Mouse (Mus musculus): ENCODE measurements around the gene Zglp1.

Gene Zglp1

DNA sequence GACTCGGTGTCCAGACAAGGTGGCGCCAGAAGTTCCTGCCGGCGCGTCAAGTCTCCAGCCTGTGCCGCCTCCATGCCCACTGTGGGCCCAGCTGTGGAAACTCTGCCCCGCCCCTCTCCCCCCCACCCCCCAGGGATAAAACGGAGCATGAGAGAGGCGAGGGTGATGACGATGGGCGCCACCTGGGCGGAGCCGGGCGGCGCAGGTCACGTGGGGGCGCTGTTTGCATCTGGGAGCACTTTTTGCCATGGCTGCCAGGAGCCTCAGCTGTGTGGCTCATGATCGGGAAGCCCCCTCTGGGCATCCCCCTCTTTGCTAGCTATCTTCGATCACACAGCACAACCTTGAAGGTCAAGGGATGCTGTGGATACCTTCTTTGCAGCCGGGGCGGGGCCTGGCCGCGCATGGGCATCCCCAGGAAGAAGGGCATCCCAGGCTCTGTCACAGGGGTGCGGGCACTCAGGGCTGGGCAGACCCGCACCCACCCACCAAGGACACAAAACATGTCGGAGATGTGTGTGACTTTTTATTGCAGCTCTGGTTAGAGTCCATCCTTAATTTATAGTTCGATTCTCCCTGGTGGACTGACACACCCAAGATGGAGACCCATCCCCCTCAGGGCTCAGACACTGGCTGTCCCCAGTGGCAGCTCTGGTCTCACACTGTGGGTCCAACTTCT is at the start of gene Zglp1:
Gene Zglp1 (minus strand): TSS at position 88 of the 679 bp plus-strand sequence.
- DNase-seq (ENCODE audit: low read depth, low spot score): no peak

DNA sequence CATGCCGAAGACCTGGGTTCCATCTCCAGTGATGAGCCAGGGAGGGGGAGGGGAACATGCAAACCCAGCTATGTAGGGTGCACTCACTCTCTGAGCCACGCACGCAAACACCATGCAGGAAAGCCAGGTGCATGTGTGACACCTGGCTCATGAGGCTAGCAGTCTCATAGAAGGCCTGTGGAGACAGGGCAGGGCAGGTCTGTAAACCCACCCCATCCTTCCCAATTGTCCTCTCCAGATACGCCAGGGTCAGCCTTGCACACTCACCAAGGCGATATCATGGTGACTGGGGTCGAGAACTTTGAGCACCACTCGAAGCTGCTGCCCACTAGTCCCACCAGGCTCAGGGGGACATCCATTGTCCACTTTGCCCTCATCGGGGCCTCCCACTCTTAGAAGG is 48.2 kb upstream of the Zglp1 start:
- no peak for DNase-seq (ENCODE audit: low read depth, low spot score)

DNA sequence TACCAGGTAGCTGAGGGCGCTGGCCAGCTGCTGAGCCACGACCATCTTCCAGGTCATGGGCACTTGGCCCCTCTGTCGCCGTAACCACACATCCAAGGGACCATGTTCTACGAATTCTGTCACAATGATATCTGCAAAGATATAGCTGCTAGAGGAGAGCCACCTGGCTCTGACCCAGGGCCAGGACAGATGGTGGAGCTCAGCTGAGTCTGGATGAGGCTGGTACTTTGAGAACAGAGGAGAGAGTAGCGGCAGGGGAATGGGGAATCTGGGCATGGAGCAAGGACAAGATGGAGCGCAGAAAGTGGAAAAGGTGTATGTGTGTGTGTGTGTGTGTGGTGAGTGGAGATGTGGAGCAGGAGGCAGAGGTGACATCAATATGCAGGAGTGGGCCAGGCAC is 47.3 kb upstream of the Zglp1 start:
- DNase-seq (ENCODE audit: low read depth, low spot score): no peak

DNA sequence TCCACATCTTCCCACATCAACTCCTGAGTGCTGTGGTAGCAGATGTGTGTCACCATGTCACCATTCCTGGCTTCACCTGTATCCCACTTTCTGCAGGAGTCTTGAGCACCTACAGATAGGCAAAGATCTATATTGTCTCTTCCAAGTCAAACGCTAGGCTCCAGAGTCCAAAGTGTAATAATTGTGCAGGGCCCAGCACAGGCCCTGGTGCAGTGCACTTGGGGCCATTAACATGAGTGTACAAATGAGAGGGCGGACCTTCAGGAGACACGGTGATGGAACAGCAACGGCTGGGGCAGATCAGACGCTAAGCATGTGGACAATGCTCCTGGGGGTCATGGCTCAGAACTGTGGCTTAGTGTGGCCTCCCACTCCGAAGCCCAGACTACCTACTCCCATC is 46.9 kb upstream of the Zglp1 start:
- no peak for DNase-seq (ENCODE audit: low read depth, low spot score)

DNA sequence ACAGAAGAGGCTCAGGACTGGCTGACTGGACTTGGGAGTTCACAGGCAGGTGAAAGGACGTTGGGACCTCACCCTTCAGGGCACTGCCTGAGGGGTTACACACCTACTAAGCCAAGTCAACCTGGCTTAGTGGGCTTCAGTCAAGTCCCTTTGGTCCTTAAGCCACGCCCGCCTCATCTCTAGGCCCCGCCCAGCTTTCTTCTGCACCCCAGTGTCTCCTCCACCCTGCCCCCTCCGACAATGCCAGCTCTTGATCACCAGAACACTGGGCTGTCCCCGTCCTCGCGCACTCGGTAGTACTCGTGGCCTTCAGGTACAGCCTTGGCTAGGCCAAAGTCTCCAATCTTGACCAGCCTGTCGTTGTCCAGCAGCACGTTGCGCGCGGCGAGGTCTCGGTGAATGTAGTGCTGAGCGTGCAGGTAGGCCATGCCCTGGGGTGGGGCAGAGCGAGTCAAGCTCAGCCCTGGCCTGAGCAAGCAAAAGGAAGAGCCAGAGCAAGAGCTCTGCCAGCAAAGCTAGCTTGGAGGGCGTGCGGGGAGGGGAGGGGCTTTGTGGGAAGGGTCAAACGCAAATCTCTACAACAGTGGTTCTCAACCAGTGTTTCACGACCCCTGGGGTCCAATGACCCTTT is 40.8 kb upstream of the Zglp1 start:
- DNase-seq (ENCODE audit: low read depth, low spot score): peak; percentile 36

DNA sequence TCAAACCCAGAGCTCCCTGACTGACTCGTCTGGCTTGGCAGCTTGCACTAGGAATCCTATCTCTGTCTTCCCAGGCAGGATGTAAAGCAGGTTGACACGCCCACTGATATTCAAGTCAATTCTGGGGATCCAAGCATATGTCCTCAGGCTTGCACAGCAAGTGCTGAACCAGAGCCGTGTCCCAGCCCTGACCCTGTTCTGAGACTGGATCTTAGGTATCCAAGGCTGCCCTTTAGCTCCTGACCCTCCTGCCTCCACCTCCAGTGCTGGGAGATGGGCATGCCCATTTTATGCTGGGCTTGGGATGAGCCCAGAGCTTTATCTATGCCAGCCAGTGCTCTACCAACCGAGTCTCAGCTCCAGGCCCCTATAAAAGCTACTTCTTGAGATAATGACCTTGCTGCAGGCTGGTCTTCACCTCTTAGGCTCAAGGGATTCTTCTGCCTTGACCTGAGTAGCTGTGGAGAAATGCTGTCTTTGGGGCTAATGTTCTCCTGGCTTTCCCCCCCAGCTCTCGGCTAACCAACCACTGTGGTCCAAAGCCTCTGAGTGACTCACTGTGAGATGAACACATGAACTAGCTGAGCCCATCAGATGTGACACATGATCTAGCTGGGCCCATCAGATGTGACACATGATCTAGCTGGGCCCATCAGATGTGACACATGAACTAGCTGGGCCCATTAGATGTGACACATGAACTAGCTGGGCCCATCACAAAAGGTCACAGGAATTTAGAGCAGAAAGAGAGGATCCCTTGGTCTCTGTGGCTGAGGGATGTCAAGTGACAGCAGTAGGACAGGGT is 39.1 kb upstream of the Zglp1 start:
- no peak for DNase-seq (ENCODE audit: low read depth, low spot score)

DNA sequence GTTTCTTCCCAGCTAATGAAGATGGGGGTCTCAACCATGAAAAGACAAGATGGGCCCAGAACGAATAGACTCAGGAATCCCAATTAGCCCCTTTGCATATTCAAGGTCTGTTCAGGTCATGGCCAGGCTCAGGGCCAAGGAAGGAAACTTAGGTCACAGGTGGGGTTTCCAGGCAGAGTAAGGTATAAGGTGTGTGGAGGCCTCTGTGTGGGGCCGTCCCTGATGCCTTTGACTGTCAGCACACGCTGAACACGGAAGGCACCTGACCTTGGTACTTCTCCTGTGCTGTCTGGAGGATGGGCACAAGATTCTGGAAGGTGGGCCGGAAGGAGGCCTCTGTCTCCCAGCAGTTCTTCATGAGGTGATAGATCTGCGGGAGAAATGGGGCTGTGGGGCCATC is 37.9 kb upstream of the Zglp1 start:
- no peak for DNase-seq (ENCODE audit: low read depth, low spot score)

DNA sequence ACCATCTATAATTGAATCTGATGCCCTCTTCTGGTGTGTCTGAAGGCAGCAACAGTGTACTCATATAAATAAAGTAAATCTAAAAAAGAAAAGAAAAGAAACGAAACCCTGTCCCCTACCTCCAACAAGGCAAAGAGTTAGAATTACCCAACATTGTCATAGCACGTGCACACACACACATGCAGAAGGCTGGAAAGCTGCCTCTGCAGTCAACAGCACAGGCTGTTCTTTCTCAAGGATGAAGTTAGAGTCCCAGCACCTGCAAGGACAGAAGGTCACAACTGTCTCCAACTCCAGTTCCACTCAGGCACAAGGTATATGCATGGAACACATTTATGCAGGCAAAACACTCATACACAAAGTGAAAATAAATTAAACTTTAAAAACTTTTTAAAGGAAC is 35.2 kb upstream of the Zglp1 start:
- no peak for DNase-seq (ENCODE audit: low read depth, low spot score)

DNA sequence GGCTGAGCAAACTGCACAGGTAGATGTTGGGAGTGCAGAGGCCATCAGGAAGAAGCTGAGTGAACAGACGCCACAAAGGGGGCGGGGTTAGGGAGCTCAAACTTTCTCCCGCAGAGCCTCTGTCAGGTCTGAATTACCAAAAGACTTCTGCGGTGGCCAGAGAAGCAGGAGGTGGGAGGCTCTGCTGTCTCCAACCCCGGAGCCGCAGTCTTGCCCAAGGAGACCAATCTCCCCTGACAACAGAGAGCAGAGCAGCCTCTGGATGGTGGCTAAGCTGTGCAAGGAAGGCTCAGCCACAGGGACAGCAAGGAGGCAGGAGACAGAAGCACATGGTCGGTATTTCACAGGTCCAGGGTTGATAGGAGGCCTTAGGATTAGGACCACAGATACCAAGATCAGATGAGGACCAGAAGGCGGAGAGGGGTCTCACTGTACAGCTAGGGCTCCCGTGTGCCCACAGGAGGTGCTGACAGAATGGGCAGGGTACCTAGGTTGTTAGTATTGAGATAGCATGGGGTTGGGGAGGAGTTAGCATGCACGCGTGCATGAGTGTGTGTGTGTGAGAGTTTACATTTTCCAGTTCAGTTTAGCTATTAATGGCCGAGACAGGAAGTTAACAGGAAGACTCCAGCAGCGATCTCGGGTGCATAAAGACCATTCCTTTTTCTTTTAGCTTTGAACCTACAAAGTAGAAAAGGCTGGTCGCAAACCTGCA is 33.7 kb upstream of the Zglp1 start:
- DNase-seq (ENCODE audit: low read depth, low spot score): no peak

DNA sequence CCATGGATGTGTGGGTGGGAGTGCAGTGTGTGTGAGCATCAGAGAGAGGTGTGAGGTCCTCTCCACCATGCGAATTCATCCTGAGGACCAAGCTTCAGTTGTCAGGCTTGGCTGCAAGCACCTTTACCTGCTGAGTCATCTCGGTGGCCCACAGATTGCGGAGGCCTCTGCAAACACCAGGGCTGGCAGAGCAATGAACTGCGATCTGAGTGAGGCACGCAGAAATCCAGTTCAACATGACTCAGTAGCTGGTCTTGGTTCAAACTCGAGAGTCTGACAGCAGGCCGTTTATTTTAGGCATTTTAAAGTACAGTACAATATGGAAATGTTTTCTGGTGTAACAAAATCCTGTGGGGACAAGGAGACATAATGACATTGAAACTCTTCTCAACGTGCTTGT is 30.9 kb upstream of the Zglp1 start:
- no peak for DNase-seq (ENCODE audit: low read depth, low spot score)

DNA sequence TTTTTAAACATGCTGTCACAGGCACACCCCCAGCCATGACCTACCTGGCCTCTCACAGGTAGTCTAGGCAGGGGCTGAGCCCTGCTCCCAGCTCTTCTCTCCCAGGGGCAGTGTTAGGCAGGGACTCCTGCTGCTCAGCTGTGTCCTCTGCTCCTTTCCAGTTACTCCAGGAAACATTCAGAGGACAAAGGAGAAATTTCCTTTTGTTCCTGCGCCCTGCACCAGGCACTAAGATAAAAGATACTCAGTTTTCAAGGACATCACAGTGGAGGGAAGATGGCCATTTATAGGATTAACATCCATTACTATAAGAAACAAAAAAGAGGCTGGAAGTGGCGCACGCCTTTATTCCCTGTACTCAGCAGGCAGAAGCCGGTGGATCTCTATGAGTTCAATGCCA is 29.1 kb upstream of the Zglp1 start:
- DNase-seq (ENCODE audit: low read depth, low spot score): peak; percentile 60

DNA sequence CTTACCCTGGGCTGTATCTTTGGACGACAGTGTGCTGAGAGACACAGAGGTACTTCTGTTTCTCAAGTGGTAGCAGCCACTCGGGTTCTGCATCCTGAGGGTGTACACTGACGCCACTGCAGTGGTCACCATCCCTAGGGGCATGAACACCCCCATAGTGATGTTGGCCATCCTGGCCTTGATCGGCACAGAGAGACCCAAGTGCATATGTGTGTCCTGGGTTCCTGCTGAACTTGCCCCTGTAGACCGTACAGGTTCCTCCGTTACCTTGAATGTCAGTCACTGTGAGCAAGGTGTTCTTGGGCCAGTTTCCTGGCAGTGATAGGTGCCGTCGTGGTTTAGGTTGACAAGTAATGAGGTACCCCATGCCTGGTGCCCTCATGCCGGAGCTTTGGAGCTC is 26.5 kb upstream of the Zglp1 start:
- DNase-seq (ENCODE audit: low read depth, low spot score): no peak

DNA sequence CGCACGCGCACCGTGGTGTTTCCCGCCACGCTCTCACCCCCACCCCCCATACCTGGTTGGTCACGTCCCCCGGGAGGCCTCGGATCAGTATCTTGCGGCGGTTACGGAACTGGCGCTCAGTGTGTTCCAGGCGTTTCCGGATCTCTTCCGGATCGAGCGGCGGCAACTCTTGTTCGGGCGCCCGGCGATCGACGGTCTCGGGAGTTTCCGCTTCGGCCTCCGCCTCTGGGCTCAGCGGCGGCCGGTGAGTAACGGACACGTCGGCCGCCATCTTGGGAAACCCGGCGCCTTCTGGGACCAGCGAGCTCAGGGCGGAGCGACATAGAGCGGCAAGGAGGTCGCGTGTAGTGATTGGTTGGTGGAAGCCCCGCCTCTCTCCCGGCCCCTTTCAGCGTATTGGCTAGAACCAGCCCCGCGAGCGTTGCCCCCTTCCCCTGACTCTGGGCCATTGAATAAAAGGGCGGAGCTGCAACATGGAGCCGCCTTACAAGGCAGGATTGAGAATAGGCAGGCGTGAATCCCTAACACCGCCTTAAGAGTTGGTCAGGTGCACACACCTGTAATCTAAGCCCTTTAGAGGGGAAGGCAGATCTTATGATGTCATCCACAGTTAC is 24.9 kb upstream of the Zglp1 start, which contains the start of the genes Gm38431 and Raver1:
Gene Gm38431 (minus strand): TSS at position 291 of the 614 bp plus-strand sequence.
Gene Raver1 (minus strand): TSS at position 302 of the 614 bp plus-strand sequence.
- DNase-seq (ENCODE audit: low read depth, low spot score): peak; percentile 98

DNA sequence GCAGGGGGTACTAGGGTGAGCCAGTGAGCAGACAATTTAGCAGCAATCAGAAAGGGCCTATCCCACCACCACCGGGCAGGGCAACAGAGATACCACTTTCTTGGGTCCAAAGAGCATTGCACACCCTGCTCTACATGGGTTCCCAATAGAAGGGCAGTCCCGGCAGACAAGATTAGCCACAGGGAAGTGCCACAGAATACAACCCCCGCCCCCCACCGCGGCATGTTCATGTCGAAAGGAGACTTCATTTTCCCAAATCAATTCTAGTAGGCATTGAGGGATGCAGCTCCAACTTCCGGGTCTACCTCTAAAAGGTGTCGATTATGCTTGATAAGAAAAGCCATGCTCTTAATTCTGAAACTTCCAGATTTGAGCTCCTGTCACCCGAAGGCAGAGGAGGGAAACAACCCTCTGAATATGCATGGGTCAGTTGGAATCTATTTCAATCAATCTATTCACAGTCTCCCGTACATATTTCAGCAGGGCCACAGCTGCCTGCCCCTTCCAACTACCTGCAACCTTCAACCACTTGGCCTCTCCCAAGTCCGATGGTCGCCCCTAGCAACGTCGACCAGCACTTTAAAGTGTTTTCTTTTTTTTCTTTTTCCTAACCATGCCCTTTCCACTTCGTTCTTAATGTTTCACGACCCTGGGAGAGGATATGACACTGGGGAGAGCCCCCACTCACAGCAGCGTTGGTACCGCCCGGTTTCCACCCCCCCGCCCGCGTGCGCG is 24.2 kb upstream of the Zglp1 start:
- DNase-seq (ENCODE audit: low read depth, low spot score): no peak

DNA sequence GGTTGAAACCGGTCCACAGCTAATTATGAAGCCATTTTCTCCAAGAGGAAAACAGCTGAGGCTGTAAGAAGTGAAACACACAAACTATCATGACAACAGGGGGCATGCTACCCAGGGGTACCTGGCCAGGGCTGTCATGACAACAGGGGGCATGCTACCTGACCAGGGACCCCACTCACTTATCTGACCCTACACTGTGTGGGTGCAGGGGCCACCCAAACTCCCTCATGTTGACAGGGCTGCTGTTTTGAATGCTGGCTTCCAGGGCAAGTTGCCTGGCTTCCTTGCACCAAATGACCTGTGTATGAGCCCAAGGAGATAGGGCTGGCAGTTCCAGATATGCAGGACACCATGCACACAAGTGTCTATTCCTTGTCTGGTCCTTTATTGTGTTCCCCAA is 23.6 kb upstream of the Zglp1 start:
- no peak for DNase-seq (ENCODE audit: low read depth, low spot score)

DNA sequence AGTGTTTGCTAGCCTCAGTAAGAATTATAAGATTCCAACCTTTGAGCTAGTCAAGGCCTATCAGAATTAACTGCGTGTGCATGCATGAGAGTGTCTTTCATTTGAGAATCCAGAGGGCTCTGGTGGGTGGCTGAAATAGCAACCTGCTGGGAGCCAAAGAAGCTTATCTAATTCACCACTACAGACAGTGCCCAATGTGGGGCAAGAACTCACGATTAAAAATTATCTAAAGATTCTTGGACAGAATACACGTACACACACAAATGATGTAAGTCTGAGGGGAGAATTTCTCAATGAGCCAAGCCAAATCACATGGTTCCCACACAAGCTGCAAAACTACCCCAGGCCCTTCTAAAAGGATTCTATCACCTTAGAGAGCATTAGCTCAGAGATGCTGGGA is 16.4 kb upstream of the Zglp1 start:
- DNase-seq (ENCODE audit: low read depth, low spot score): no peak

DNA sequence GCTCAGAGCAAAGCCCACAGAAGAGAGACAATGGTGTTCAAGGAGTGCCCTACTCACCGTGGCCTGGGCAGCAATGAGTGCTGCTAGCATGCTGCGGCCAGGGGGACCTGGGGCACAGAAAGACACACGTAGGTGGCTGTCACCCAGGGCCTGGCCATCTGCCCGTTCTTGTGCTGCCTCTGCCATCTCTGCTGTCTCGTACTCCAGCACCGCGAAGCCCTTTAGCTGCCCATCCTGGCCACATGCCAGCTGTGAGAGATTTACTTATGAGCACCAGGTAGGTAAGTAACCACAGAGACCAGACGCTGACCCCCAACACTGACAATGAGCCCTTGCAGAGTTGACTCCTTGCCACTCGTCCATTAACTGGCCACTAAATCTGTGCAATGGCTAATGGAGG is 14.2 kb upstream of the Zglp1 start:
- no peak for DNase-seq (ENCODE audit: low read depth, low spot score)

DNA sequence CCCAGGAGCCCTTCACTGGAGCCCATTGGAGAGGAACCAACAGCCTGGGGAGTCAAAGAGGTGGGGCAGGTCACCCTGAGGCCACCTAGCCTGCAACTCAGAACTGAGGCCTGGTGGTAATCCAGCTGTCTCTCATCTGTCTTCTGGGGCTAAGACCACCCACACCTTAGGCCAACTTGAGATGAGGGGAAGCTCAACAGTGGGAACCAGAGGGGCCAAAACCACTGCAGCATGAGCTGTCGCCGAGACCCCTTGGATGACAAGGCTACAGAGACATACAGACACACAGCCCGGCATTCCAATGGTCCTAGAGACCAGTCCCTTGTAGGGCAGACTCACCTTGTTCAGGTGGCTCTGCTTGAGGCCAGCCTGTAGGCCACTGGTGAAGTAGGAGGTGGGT is 8.7 kb upstream of the Zglp1 start:
- no peak for DNase-seq (ENCODE audit: low read depth, low spot score)

DNA sequence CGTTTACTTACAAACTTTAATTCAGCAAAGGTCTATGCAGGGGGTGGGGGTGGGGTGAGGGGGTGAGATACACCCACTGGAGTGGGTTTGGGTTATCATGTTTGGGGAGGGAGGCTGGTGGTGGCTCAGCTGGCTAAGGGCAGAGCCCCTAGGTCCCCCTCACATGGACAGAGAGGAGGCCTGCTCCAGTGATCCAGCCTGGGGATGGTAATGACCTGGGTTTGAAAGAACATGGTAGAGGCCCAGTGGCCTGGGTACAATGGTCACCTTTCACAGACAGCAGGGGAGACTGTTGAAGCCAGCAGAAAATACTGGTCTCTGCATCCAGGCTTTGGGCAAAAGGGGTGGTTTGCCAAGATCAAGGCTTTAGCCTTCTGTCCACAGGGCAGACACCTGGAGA is 7.3 kb upstream of the Zglp1 start:
- no peak for DNase-seq (ENCODE audit: low read depth, low spot score)

DNA sequence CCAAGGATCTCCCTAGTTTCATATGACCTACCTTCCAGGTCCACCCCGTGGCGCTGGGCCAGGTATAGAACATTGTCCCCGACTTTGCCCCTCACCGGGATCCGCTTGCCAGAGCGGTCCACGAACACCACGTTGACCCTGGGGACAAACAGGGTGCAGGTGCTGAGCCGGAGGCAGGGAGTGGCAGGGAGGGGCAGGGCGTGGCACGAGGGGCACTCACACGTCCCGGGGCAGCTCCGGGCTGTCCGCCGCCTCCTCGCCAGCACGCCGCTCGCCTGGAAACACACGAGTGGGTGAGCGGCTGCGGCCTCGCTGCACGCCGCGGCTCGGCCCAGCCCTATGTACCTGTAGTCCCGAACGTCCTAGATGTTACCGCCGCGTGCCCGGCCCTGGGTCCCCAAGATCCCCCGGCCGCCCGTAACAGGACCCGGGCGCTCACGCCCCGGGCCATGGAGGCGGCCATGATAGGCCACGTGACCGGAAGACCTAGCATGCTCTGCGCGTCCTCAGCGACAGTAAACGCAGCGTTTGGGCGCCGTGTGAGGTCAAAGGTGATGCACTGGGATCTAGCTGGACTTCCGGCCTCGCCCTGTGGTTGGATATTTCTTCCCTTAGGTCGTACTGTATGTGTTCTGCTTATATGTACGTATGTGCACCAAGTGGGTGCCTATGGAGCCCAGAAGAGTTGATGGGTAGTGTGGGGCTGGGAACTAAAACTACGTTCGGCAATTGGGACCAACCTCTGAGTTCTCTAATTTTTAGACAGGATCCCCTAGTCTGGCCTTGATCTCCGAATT is 6.3 kb upstream of the Zglp1 start, which contains the start of the genes Gm49373 and Fdx1l:
Gene Gm49373 (minus strand): TSS at position 53 of the 797 bp plus-strand sequence.
Gene Fdx1l (minus strand): TSS at position 571 of the 797 bp plus-strand sequence.
- DNase-seq (ENCODE audit: low read depth, low spot score): peak; percentile 89

Data from ES-CJ7 (cell line).